Mouse (Mus musculus): ENCODE results near the gene Txndc11.

The Txndc11 gene

GRCm38 (mm10) chr16:11064742-11065141, 69.7 kb downstream of the Txndc11 start:
- DNase-seq (ENCODE audit: low spot score): no peak

GRCm38 (mm10) chr16:11064341-11064740, 70.1 kb downstream of the Txndc11 start:
- no peak for DNase-seq (ENCODE audit: low spot score)

- peak; percentile 81 for DNase-seq (ENCODE audit: low spot score)
Observed at GRCm38 (mm10) chr16:11062794-11063721, 71.4 kb downstream of the Txndc11 start.

GRCm38 (mm10) chr16:11060645-11061044, 73.8 kb downstream of the Txndc11 start, which contains the start of gene Snn:
TSS of gene Snn (plus strand) at chr16:11060945.
- no peak for DNase-seq (ENCODE audit: low spot score)

GRCm38 (mm10) chr16:11055916-11056315, 78.5 kb downstream of the Txndc11 start:
- no peak for DNase-seq (ENCODE audit: low spot score)

GRCm38 (mm10) chr16:11054871-11055270, 79.6 kb downstream of the Txndc11 start:
- DNase-seq (ENCODE audit: low spot score): no peak

- no peak for DNase-seq (ENCODE audit: low spot score)
Observed at GRCm38 (mm10) chr16:11054409-11054808, 80.0 kb downstream of the Txndc11 start.

- DNase-seq (ENCODE audit: low spot score): no peak
Observed at GRCm38 (mm10) chr16:11051134-11051533, 83.3 kb downstream of the Txndc11 start.

GRCm38 (mm10) chr16:11050226-11050625, 84.2 kb downstream of the Txndc11 start:
- DNase-seq (ENCODE audit: low spot score): no peak

GRCm38 (mm10) chr16:11047130-11047529, 87.3 kb downstream of the Txndc11 start:
- DNase-seq (ENCODE audit: low spot score): no peak

- DNase-seq (ENCODE audit: low spot score): no peak
Observed at GRCm38 (mm10) chr16:11046437-11046836, 88.0 kb downstream of the Txndc11 start.

- DNase-seq (ENCODE audit: low spot score): no peak
Observed at GRCm38 (mm10) chr16:11043239-11043638, 91.2 kb downstream of the Txndc11 start.

GRCm38 (mm10) chr16:11040603-11041002, 93.8 kb downstream of the Txndc11 start:
- DNase-seq (ENCODE audit: low spot score): no peak

- DNase-seq (ENCODE audit: low spot score): peak; percentile 71
Observed at GRCm38 (mm10) chr16:11035790-11036431, 98.5 kb downstream of the Txndc11 start.

- DNase-seq (ENCODE audit: low spot score): no peak
Observed at GRCm38 (mm10) chr16:11035273-11035672, 99.2 kb downstream of the Txndc11 start.

- peak; percentile 84 for DNase-seq (ENCODE audit: low spot score)
Observed at GRCm38 (mm10) chr16:11034193-11034803, 100.2 kb downstream of the Txndc11 start.

- no peak for DNase-seq (ENCODE audit: low spot score)
Observed at GRCm38 (mm10) chr16:11031320-11031719, 103.1 kb downstream of the Txndc11 start.

GRCm38 (mm10) chr16:11030844-11031243, 103.6 kb downstream of the Txndc11 start:
- no peak for DNase-seq (ENCODE audit: low spot score)

GRCm38 (mm10) chr16:11028206-11028605, 106.2 kb downstream of the Txndc11 start:
- DNase-seq (ENCODE audit: low spot score): no peak

Data from ovary, postnatal 36 days (tissue).